Mouse (Mus musculus) bone marrow, adult 2 months (tissue): ENCODE measurements at regions not wholly inside any gene's neighbourhood (a gene's known extent, or its start where the extent isn't known, plus 50 kb on each side); places are given as distances from the start of the nearest gene placed in this dataset.

Experiments used
- CTCF ChIP-seq: fragments of 200-500 bp; IDR thresholded peaks from 2 replicates; pipeline ENCODE4 v1.5.1; 2011; ENCODE audit warnings: low read length, control low read depth; ENCODE audit not compliant: control insufficient read depth, insufficient read depth
- POLR2A ChIP-seq: fragments of 200-500 bp; IDR thresholded peaks from 2 replicates; pipeline ENCODE4 v1.6.1; 2011; ENCODE audit warnings: low read depth, mild to moderate bottlenecking, control low read depth, low read length, borderline replicate concordance; ENCODE audit not compliant: control insufficient read depth

GRCm38 (mm10) chr8:107881851-107882250 lies 60.6 kb upstream of the Zfhx3 start:
- TF ChIP-seq POLR2A (no peak), CTCF (peak; percentile 43)
